Mouse (Mus musculus) hindbrain, embryonic 10.5 days (tissue): ENCODE data around the gene Bak1. TPM values are rescaled to one million over a fixed set of nuclear protein-coding genes. Genes with fewer than 3 reads are reported as not detected.

ENCODE experiments used
- polyA plus RNA-seq: library from polyadenylated mRNA; unstranded; fragments of >200 nt; fragmentation: Nextera tagmentation; extraction: Ambion mirVana; gene quantifications from 2 replicates; pipeline ENCODE4 v1.2.1, GENCODE M21; 2016

Bak1 gene
- polyA plus RNA-seq, 1 experiment from 2014 or later = 6.6 TPM

Other genes with a start within 250 kb of the Bak1 start
- 48.4 and 54.3 TPM in 2 replicates for gene Bnip1, start 247.9 kb downstream of the Bak1 start, polyA plus RNA-seq
- 0.21 TPM in 1 of 2 replicates, not detected in the other for gene Nkx2-5, start 184.0 kb downstream of the Bak1 start, polyA plus RNA-seq
- gene Kifc5b, start 111.9 kb downstream of the Bak1 start, polyA plus RNA-seq = 9.2 and 12.0 TPM in 2 replicates
- 4.5 and 8.2 TPM in 2 replicates for gene Phf1, start 96.0 kb downstream of the Bak1 start, polyA plus RNA-seq
- 186 and 189 TPM in 2 replicates for gene Cuta, start 89.4 kb downstream of the Bak1 start, polyA plus RNA-seq
- gene Syngap1, start 87.8 kb downstream of the Bak1 start, polyA plus RNA-seq = 2.0 TPM in 2 replicates
- 16.5 and 19.9 TPM in 2 replicates for gene Zbtb9, start 55.8 kb downstream of the Bak1 start, polyA plus RNA-seq
- gene Itpr3, start 28.3 kb upstream of the Bak1 start, polyA plus RNA-seq = 1.8 and 2.0 TPM in 2 replicates
- gene Uqcc2, start 104.9 kb upstream of the Bak1 start, polyA plus RNA-seq = 395 and 442 TPM in 2 replicates
- 0.06 and 0.31 TPM in 2 replicates for gene Ip6k3, start 138.8 kb upstream of the Bak1 start, polyA plus RNA-seq
- 19.0 and 30.0 TPM in 2 replicates for gene Lemd2, start 175.5 kb upstream of the Bak1 start, polyA plus RNA-seq